8 mouse cellular contexts compared by ENCODE assay signal in genomic region chr2:71852161-71852560, GRCm38 (mm10). TPM values are rescaled to one million over a fixed set of nuclear protein-coding genes. Genes with fewer than 3 reads are reported as not detected.
DNase-seq lines count a peak whose midpoint lies in the region; ATAC-seq lines count a peak whose summit lies in the region.
"Not testable (repeated sequence)": the region's sequence is repeated elsewhere in the genome, so short reads cannot be mapped to it uniquely, and the experiment has no call there.

No protein-coding gene starts in this region.

- H3K36me3 ChIP-seq in forebrain, embryonic 15.5 days, result peaks cover 15% of the 10 kb centered on the region
- not testable (repeated sequence) for H3K36me3 ChIP-seq in hindbrain, embryonic 13.5 days
- peaks cover 14% of the 10 kb centered on the region for H3K36me3 ChIP-seq in lung, embryonic 16.5 days (ENCODE audit: control insufficient read depth, insufficient read depth, low read length)

- H3K9me3 ChIP-seq in forebrain, embryonic 15.5 days; hindbrain, embryonic 13.5 days; lung, embryonic 16.5 days (ENCODE audit: control insufficient read depth, low read length): not testable (repeated sequence)

- under 1% methylated on average over 7 of the region's 8 CpGs for WGBS in forebrain, embryonic 15.5 days
- 3% methylated on average over 6 of the region's 8 CpGs for WGBS in hindbrain, embryonic 13.5 days
- WGBS in lung, embryonic 16.5 days, result 3% methylated on average over 6 of the region's 8 CpGs

- peak; percentile 64 to 69 for DNase-seq in B cell, adult 2 months
- peak; percentile 42 for DNase-seq in cerebellum, adult 11 months
- peak; percentile 76 to 79 for DNase-seq in kidney, postnatal 4 days
- peak; percentile 21 for DNase-seq in ovary, postnatal 14 days (ENCODE audit: low spot score)
- peak; percentile 61 for DNase-seq in testis, postnatal 10 days (ENCODE audit: low spot score)

- not testable (repeated sequence) for H3K4me2 ChIP-seq in forebrain, embryonic 15.5 days (replicated peaks); hindbrain, embryonic 13.5 days; lung, embryonic 16.5 days (ENCODE audit: low read depth, low read length)

- H3K27me3 ChIP-seq in forebrain, embryonic 15.5 days; hindbrain, embryonic 13.5 days; lung, embryonic 16.5 days (ENCODE audit: control insufficient read depth, insufficient read depth, low read depth, low read length): not testable (repeated sequence)

- H3K4me3 ChIP-seq in forebrain, embryonic 15.5 days; hindbrain, embryonic 13.5 days; lung, embryonic 16.5 days (ENCODE audit: low read length): not testable (repeated sequence)

- H3K9ac ChIP-seq in forebrain, embryonic 15.5 days (replicated peaks); hindbrain, embryonic 13.5 days; lung, embryonic 16.5 days (ENCODE audit: low read length): not testable (repeated sequence)

- ATAC-seq in forebrain, embryonic 15.5 days (replicated peaks), result 0 out of 2 replicates have a peak, but pooled peaks have one; percentile 16
- 0 out of 2 replicates have a peak, but pooled peaks have one; percentile 43 for ATAC-seq in hindbrain, embryonic 13.5 days (ENCODE audit: low FRiP score)
- 0 out of 2 replicates have a peak, but pooled peaks have one; percentile 41 for ATAC-seq in lung, embryonic 16.5 days (ENCODE audit: low read depth)

- not testable (repeated sequence) for H3K4me1 ChIP-seq in forebrain, embryonic 15.5 days; hindbrain, embryonic 13.5 days (replicated peaks); lung, embryonic 16.5 days (replicated peaks; ENCODE audit: control insufficient read depth, insufficient read depth, low read length)

- not testable (repeated sequence) for H3K27ac ChIP-seq in forebrain, embryonic 15.5 days (replicated peaks); hindbrain, embryonic 13.5 days; lung, embryonic 16.5 days (ENCODE audit: low read length)

RNA-seq across cellular contexts. Expression of gene Pdk1, which starts 20.9 kb away (rescaled TPM):
- 22.0 and 22.9 TPM in 2 replicates for polyA plus RNA-seq in forebrain, embryonic 15.5 days (2015; fragmentation: Nextera tagmentation; extraction: Ambion mirVana)
- 14.9 and 17.1 TPM in 2 replicates for polyA plus RNA-seq in hindbrain, embryonic 13.5 days (2015; fragmentation: Nextera tagmentation; extraction: Ambion mirVana)
- 54.0 and 57.1 TPM in 2 replicates for polyA plus RNA-seq in lung, embryonic 16.5 days (2015; fragmentation: Nextera tagmentation; extraction: Ambion mirVana)

Comparison
In these comparisons a context has a peak if more than half of its experiments do, and no peak if none do; other contexts are left out.
1. DNase-seq: peak in every context shown above with its lines; median percentile 78 in kidney, postnatal 4 days; 66 in B cell, adult 2 months; 61 in testis, postnatal 10 days; 42 in cerebellum, adult 11 months; 21 in ovary, postnatal 14 days.